Mouse (Mus musculus): ENCODE measurements around the gene Fsd1l.

The Fsd1l gene

DNA sequence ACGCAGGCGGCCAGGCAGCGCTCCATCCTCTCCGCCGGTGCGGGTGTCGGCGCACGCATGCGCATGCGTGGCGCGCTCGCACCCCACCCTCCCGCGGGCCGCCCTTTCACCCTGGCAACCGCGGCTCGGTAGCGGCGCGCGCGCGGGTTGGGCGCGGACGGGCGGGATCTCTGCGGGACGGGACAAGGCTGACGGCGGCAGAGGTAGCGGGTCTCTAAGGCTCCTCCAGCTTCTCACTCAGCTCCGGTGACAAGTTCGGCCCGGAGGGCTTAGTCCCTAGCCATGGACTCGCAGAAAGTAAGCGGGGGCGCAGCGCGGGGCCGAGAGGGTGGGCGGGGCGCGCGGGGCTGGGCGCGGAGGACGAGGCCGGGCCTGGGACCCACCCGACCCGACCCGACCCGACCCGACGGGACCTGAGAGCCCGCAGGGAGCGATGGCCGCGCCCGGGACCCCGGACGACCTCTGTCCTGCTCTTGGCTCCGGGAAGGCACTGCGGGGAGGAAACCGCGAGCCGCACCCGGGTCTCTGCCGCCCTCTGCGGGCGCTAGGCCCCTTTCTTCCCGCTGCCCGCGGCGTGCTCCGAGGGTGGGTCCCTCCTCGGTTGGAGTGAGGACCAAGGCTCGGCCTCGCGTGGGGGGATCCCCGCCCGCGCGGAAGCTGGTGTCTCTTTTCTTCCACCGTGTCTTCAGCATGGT, at the start of gene Fsd1l:
TSS of gene Fsd1l (plus strand) at position 156 of the 695 bp plus-strand sequence.
- peak; percentile 33 to 55 for DNase-seq

DNA sequence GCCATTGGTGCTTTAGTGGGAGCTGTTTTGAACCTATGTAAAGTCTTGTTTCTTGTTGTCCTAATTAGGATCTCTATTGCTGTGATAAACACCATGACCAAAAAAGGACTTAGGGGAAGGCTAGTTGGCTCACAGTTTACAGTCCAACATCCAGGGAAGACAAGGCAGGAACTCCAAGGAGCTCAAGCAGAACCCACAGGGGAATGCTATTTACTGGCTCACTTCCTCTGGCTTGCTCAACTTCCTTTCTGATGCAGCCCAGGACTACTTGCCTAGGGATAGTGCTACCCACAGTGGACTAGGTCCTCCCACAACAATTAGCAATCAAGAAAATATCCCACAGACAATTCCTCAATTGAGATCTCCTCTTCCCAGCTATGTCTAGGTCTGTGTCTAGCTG, 43.6 kb upstream of the Fsd1l start:
- DNase-seq = no peak

DNA sequence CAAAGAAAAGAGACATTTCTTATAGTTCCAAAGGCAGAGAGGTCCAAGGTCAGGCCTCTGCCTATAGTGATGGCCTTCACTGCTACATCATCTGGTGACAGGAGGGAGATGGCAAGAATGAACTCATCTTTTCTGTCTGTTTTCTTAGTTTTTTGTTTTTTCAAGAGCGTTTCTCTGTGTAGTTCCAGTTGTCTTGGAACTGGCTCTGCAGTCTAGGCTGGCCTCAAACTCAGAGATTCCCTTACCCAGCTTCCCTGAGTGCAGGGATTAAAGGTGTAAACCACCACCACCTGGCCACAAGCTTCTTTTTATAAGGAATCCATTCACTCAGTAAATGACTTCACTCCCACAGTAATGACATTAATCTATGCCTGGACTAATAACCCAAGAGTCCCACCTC, 42.3 kb upstream of the Fsd1l start:
- no peak for DNase-seq

GRCm38 (mm10) chr4:53589466-53589865, 41.8 kb upstream of the Fsd1l start:
- no peak for DNase-seq

DNA sequence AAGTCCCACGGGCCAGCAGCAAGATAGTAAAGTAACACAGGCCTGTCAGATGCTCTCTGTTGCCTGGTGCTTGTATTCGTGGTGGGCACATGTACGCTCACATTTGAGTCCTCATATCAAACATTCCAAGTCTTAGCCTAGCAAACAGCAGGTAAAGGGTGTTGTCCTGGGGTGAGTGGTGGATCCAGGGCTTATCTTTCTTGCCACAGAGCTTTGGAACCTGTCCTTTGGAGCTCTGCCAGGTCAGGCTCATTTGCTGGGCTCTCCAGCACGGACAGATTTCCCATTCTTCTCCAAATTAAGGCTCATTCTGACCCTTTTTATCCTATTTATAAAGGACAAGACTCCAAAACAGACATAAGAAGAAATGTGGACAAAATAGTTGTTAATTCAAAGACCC, 41.1 kb upstream of the Fsd1l start:
- DNase-seq = no peak

DNA sequence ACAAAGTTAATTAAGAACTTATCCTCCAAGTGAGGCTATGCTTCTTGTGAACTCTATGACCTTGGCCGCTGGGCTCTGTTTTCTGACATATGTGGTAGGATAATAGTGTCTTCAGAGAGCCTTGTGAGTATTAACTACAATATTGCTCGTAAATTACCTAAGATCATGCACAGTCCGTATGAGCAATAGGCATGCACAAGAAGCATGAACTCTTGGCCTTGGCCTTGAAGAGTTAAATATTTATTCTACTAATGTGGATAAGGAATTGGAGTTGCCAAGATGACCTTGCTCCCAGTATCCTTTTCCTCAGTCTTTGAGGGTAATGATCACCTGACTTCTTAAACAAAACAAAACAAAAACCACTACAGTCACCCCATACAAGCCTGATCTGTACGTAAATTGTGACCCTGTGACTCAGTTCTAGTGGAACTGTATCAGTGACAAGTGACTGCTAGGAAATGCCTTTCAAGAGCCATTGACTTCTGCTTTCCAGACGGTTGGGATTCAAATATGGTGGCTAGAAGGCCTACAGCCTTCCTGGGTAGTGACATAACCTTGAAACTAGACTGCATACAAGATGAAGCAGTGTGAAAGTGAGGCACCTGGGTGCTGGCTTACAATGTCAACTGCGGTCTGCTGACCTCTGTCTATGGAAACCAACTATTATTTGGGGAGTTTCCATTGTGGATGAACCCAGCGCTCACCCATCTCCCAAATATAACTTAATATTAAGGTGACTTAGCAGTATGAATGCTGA, 40.4 kb upstream of the Fsd1l start:
- no peak for DNase-seq

- no peak for DNase-seq
Observed at GRCm38 (mm10) chr4:53591536-53591935, 39.7 kb upstream of the Fsd1l start.

GRCm38 (mm10) chr4:53591941-53592340, 39.3 kb upstream of the Fsd1l start:
- DNase-seq = no peak

DNA sequence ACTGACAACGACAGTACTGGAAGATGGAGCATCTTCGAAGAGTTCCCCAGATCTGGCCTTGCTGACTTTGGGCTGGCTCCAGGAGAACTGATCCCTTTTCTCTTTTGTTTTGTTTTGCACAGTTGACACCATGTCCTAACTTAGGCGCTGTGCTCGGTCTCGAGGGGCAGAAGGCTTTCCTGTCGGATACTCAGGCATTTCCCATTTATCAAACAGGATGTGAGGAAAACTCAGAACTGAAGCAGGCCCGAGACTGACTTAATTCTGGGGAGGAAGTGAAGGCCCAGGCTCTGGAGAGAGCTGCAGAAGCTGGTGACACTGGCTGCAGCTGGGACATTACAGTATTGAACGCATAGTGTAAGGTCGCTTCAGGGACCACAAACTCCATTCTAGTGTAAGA, 38.9 kb upstream of the Fsd1l start:
- peak; percentile 54 to 68 for DNase-seq

- peak; percentile 63 to 66 for DNase-seq
Observed at GRCm38 (mm10) chr4:53594204-53594603, 37.1 kb upstream of the Fsd1l start.

GRCm38 (mm10) chr4:53595246-53596062, 35.8 kb upstream of the Fsd1l start:
- DNase-seq = no peak

- DNase-seq = no peak
Observed at GRCm38 (mm10) chr4:53596063-53596895, 35.0 kb upstream of the Fsd1l start.

DNA sequence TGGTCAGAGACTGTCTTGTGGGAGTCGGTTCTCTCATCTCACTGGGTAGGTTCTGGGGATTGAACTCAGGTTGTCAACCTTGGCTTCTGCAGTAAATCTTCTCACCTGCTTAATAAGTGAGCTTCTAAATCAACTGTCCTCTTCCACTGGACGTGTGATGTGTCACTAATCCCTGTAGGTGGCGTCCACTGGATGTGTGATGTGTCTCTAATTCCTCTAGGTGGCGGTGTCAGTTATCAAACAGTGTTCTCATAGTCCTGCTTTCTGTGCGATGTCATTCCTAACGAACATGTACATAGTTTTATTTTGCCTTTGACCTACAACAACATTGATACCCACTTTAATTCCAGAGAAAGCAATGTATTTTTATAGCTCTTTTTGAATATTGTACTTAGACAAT, 30.8 kb upstream of the Fsd1l start:
- no peak for DNase-seq

- DNase-seq = no peak
Observed at GRCm38 (mm10) chr4:53614576-53615225, 16.6 kb upstream of the Fsd1l start.

DNA sequence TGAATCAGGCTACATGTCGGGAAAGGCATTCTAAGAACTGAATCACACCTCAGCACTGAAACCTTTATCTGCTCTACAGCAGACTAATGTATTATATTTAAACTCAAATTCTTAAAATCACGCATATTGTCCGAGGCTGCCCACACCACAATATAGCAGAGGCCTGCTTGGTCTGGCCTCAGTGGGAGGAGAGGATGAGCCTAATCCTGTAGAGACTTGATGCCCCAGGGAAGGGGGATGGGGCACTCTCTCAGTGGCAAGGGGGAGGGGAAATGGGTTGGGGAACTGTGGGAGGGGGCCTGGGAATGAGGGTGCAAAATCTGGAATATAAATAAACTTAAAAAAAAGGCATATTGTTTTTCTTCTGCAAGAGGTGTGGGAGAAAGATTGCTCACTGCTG, 13.3 kb upstream of the Fsd1l start:
- DNase-seq = no peak

DNA sequence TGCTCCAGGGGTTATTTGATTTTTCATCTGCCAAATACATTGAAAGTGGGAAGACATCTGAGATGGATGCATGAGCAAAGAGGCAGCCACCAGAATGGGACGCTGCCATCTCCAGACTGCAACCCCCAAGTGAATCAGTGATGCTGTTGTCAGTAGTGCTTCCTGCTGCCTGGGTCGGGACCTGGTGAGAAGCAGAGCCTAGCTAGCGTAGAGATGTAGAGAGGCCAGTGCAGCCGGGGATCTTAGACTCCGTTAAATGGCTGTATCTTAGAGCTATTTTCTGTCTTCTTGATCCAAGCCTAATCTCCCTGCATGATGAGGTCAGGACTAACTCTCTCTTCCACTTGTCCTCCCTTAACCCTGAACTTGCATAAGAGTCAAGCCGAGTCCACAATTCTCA, 11.2 kb upstream of the Fsd1l start:
- no peak for DNase-seq

- peak in 1 of 2 experiments; percentile 27 for DNase-seq
Observed at GRCm38 (mm10) chr4:53621084-53621483, 10.2 kb upstream of the Fsd1l start.

GRCm38 (mm10) chr4:53621490-53621889, 9.8 kb upstream of the Fsd1l start:
- DNase-seq = no peak

GRCm38 (mm10) chr4:53623711-53624110, 7.6 kb upstream of the Fsd1l start:
- DNase-seq = no peak

DNA sequence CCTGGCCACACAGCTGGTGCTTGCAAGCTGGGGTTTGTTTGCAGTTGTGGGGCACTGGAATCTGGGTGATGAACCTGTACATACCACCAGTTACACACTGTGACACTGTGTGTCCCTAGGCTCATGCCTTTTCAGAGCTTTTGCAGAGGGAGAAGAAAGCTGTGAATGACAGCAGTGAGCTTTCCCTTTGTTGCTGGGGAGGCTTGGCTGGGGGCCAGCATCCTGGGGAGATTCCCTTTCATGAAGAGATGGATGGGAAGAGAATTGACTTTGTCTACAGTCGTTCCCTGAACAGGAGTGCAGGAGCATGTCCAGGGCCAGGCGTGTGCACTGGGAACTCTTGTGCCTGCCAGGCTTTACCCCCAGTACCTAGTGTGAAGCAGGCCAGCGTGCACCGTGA, 6.5 kb upstream of the Fsd1l start:
- peak in 1 of 2 experiments; percentile 57 for DNase-seq

- no peak for DNase-seq
Observed at GRCm38 (mm10) chr4:53625263-53625662, 6.0 kb upstream of the Fsd1l start.

DNA sequence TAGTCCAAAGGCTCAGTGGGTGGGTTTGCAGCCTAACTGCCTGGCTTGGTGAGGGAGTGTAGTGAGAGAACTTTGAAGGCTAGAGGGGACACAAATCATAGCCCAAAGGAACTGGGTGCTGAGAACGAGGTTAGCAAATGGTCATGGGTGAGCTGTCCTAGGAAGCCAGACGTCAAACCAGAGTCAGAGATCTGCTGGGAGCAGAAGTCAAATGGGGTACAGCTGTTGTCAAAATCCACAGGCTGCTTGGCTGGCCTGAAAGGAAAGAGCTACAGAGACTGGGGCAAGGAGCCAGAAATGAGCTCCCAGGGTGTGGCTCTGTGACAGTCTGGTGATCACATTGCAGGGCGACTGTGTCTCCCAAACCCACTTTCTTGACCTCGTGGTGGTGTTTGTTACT, 2.3 kb upstream of the Fsd1l start:
- DNase-seq = peak; percentile 44 to 69
